Mouse (Mus musculus) forebrain, embryonic 11.5 days (tissue): ENCODE data around the gene Zfp36. TPM values are rescaled to one million over a fixed set of nuclear protein-coding genes. Genes with fewer than 3 reads are reported as not detected.
A peak's percentile ranks its signal among the peaks of the same experiment; 100 is the strongest.

Experiments used
- ATAC-seq: fragments of 200-750 bp; cut with Nextera tagmentation; replicated peaks from 2 replicates; pipeline ENCODE4 v1.8.0; 2017; ENCODE audit warnings: moderate TSS enrichment; ENCODE audit not compliant: low FRiP score
- DNase-seq: peaks from one replicate; pipeline ENCODE4 v3.0.0-alpha.2; 2017; ENCODE audit warnings: low spot score
- H3K27ac ChIP-seq: fragments of 300-500 bp; sonication (generic); 2 replicates; pipeline ENCODE4 v1.5.1; 2014; ENCODE audit warnings: low read depth, low read length
- H3K27me3 ChIP-seq: fragments of 300-500 bp; sonication (generic); 2 replicates; pipeline ENCODE4 v1.6.1; 2014; ENCODE audit warnings: mild to moderate bottlenecking, low read length, mixed read lengths; ENCODE audit not compliant: control insufficient read depth, insufficient read depth
- H3K36me3 ChIP-seq: fragments of 300-500 bp; sonication (generic); 2 replicates; pipeline ENCODE4 v1.6.1; 2014; ENCODE audit warnings: mild to moderate bottlenecking, low read length, moderate library complexity, mixed read lengths; ENCODE audit not compliant: control insufficient read depth, insufficient read depth
- H3K4me1 ChIP-seq: fragments of 300-500 bp; sonication (generic); replicated peaks from 2 replicates; pipeline ENCODE4 v1.6.1; 2014; ENCODE audit warnings: low read length, mixed read lengths; ENCODE audit not compliant: control insufficient read depth, insufficient read depth
- H3K4me2 ChIP-seq: fragments of 300-500 bp; sonication (generic); 2 replicates; pipeline ENCODE4 v1.6.1; 2014; ENCODE audit warnings: low read depth, mild to moderate bottlenecking, low read length, moderate library complexity, mixed read lengths; ENCODE audit not compliant: severe bottlenecking
- H3K4me3 ChIP-seq: fragments of 300-500 bp; sonication (generic); 2 replicates; pipeline ENCODE4 v1.5.1; 2014; ENCODE audit warnings: low read depth, low read length
- H3K9ac ChIP-seq: fragments of 300-500 bp; sonication (generic); 2 replicates; pipeline ENCODE4 v1.6.1; 2014; ENCODE audit warnings: low read length
- H3K9me3 ChIP-seq: fragments of 300-500 bp; sonication (generic); 2 replicates; pipeline ENCODE4 v1.6.1; 2016; ENCODE audit warnings: low read length, mixed read lengths; ENCODE audit not compliant: control insufficient read depth
- WGBS: fragments of 180-500 bp; shearing (Covaris S2); extraction: QIAGEN DNeasy Blood & Tissue Kit; methylation state at CpG from one replicate; pipeline ENCODE4 v1.1.7; 2014; 5-methylcytosine and 5-hydroxymethylcytosine counted together
- polyA plus RNA-seq: library from polyadenylated mRNA; unstranded; fragments of >200 nt; fragmentation: Nextera tagmentation; extraction: Ambion mirVana; gene quantifications from 2 replicates; pipeline ENCODE4 v1.2.1, GENCODE M21; 2014

The Zfp36 gene
- polyA plus RNA-seq, 1 experiment from 2014 or later, result 5.2 TPM

DNA sequence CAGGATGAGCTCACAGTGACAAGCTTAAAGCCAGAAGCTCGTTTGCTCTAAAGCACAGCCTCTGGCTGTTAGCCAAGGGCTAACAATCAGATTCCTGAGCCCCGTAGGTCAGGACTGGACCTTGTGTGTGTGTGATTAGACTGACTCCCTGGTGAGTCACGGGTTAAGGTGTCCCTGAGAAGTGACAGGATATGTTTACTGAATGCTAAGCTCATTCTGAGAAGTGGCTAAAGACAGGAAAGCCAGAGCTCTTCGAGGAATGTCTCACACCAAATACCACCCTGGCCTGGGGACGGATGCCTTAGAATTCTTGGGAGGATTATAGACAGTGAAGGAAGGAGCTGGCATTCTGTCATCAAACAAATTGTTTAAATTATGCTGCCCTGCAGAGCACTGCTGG, 22.1 kb downstream of the Zfp36 start:
- H3K4me1 ChIP-seq, result peaks cover 7% of the 10 kb centered on the region
- DNase-seq (no peak), ATAC-seq (peak; percentile 36)
- peaks cover 21% of the 10 kb centered on the region for H3K36me3 ChIP-seq
- no peaks in the 10 kb centered on the region for H3K27me3 ChIP-seq
- 0% methylated on average over 5 of the region's 5 CpGs for WGBS
- H3K4me3 ChIP-seq, result no peak overlapping the region
- H3K4me2 ChIP-seq, result no peak overlapping the region
- no peaks in the 10 kb centered on the region for H3K9me3 ChIP-seq
- peak overlapping the region; percentile 1; the same call in 1 of the 2 replicates for H3K27ac ChIP-seq
- H3K9ac ChIP-seq, result peak overlapping the region; percentile 0; the same call in 1 of the 2 replicates

DNA sequence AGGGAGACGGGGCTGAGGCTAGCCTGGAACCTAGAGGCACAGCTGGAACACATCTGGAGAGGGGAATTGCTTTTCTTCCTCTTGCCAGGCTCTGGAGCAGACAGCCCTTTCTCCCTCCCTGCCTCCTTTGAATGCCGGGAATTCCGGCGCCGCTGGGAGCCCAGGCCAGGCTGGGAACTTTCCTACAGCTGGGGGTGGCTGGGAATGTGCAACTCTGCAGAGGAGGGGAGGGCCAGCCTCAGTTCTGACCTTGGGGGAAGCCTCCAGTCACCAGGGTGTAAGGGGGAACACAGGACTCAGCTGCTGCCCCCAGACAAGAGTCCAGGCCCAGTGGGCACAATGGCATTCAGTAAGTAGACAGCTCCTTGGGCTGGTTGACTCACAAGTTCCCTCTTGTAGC, 23.1 kb downstream of the Zfp36 start:
- Histone ChIP-seq H3K4me3 (no peak overlapping the region), H3K27me3 (no peaks in the 10 kb centered on the region), H3K9me3 (no peaks in the 10 kb centered on the region), H3K4me2 (0 out of 2 replicates have a peak overlapping the region, but pooled peaks have one; percentile 8), H3K4me1 (peaks cover 7% of the 10 kb centered on the region), H3K9ac (no peak overlapping the region), H3K27ac (peak overlapping the region; percentile 1; the same call in 1 of the 2 replicates), H3K36me3 (peaks cover 23% of the 10 kb centered on the region)
- ATAC-seq (no peak), DNase-seq (peak; percentile 74)
- WGBS, result 6% methylated on average over 5 of the region's 5 CpGs

DNA sequence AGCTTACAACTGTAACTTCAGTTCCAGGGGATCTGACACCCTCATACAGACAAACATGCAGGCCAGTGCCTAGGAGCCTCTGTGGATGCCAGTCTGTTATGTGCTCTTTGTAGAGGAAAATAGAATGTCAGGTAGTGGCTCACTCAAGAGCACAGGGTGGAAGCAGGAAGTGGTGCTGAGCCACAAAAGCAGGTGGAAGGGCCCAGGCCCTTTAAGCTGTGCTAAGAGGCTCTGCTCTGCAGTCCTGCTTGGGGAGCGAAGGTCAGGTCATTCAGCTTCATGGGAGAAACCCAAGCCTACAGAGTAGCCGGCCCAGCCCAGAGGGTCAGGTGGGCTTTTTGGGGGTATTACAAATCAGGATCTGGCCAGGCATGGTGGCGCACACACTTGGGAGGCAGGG, 24.8 kb downstream of the Zfp36 start:
- no peak for DNase-seq
- Histone ChIP-seq H3K4me3 (no peak overlapping the region), H3K4me1 (peaks cover 13% of the 10 kb centered on the region), H3K9ac (no peak overlapping the region), H3K27me3 (no peaks in the 10 kb centered on the region), H3K27ac (no peak overlapping the region), H3K4me2 (no peak overlapping the region), H3K36me3 (peaks cover 10% of the 10 kb centered on the region), H3K9me3 (no peaks in the 10 kb centered on the region)
- WGBS, result 93% methylated on average over 3 of the region's 3 CpGs
- no peak for ATAC-seq

DNA sequence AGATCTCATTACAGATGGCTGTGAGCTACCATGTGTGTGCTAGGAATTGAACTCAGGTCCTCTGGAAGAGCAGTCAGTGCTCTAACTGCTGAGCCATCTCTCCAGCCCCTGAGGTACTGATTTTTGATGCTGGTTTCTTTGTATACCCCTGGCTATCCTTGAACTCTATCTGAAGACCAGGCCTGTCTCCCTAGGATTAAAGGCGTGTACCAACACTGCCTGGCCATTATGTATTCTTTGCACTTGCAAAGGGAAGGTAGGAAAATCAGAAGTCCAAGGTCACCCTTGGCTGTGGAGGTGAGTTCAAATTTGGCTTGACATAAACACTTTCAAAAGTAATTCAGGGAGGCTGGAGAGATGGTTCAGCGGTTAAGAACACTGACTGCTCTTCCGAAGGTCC, 25.5 kb downstream of the Zfp36 start:
- 93% methylated on average over 3 of the region's 3 CpGs for WGBS
- no peak overlapping the region for H3K27ac ChIP-seq
- H3K9ac ChIP-seq, result no peak overlapping the region
- DNase-seq (no peak), ATAC-seq (no peak)
- no peak overlapping the region for H3K4me2 ChIP-seq
- no peaks in the 10 kb centered on the region for H3K27me3 ChIP-seq
- no peak overlapping the region for H3K4me3 ChIP-seq
- H3K36me3 ChIP-seq, result peaks cover 9% of the 10 kb centered on the region
- no peaks in the 10 kb centered on the region for H3K9me3 ChIP-seq
- peaks cover 17% of the 10 kb centered on the region for H3K4me1 ChIP-seq

DNA sequence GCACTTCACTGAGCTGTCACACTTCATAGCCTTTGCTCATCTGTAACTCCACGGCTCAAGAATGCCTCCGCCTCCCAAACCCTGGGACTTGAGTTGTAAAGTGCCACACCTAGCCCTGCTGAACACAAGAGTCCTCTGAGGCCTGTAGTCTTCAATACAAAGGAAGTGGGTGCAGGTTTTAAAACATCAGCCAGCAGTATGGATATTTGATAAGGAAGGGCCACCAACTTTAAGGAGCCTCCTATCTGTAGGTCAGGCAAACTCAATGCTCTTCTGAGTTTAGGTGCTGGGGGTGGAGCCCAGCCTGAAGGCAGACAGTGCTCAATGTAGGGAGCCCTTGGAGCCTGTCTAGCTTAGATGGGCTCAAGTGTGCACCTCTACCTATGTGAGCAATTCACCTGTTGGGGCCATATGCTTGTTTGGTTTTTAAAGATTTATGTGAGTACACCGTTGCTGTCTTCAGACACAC, 25.9 kb downstream of the Zfp36 start:
- Histone ChIP-seq H3K4me3 (no peak overlapping the region), H3K27ac (no peak overlapping the region), H3K4me1 (peaks cover 17% of the 10 kb centered on the region), H3K9ac (no peak overlapping the region), H3K4me2 (no peak overlapping the region), H3K27me3 (no peaks in the 10 kb centered on the region), H3K9me3 (no peaks in the 10 kb centered on the region), H3K36me3 (peaks cover 9% of the 10 kb centered on the region)
- DNase-seq (no peak), ATAC-seq (no peak)
- 94% methylated on average over 3 of the region's 3 CpGs for WGBS

DNA sequence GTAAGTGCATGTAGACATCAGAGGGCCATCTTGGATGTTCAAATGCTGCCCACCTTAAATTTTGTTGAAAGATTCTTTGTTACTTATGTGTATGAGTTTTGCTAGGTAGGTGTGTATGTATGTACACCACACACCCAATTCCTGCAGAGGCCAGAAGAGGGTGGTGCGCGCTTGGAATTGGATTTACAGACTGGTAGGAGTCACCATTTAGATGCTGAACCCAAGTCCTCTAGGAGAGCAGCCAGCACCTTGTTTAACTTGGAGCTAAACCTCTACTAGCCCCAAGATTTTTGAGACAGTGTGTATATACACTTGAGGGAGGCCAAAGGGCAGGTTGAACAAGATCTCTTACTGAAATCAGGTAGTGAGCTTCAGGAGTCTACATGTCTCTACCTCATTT, 26.8 kb downstream of the Zfp36 start:
- Histone ChIP-seq H3K9ac (no peak overlapping the region), H3K9me3 (no peaks in the 10 kb centered on the region), H3K27me3 (no peaks in the 10 kb centered on the region), H3K4me2 (no peak overlapping the region), H3K4me1 (peaks cover 17% of the 10 kb centered on the region), H3K36me3 (peaks cover 9% of the 10 kb centered on the region), H3K4me3 (no peak overlapping the region; the same call in 1 of the 2 replicates), H3K27ac (no peak overlapping the region)
- ATAC-seq, result no peak
- DNase-seq, result no peak
- WGBS, result 94% methylated on average over 2 of the region's 2 CpGs

DNA sequence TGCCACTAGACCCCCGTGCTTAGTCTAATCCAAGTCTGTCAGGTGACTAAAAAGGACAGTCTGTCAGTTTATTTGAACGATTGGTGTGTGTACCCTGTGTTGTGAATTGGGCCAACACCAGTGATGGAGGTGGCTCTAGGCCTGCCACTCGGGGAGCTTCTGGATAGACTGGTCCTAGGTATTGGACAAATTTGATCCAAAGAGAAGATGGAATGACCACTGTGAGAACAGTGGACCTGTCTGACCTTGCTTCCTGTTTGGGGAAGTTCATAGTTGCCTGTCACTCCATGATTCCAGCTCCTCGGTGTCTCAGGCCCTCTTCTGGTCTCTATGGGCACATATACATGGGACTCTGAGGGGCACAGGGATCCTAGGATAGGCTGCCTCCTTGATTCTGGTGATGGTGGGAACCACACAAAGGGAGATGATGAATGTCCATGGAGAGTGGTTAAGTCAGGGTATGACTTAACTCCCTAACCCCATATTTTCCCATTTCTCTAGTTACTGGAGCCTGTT, 28.3 kb downstream of the Zfp36 start:
- Histone ChIP-seq H3K27ac (no peak overlapping the region), H3K4me3 (peak overlapping the region; percentile 93), H3K9me3 (no peaks in the 10 kb centered on the region), H3K36me3 (peaks cover 9% of the 10 kb centered on the region), H3K9ac (peak overlapping the region; percentile 85), H3K4me1 (peaks cover 9% of the 10 kb centered on the region), H3K27me3 (no peaks in the 10 kb centered on the region), H3K4me2 (peak overlapping the region; percentile 70)
- no peak for ATAC-seq
- no peak for DNase-seq
- 43% methylated on average over 4 of the region's 4 CpGs for WGBS

DNA sequence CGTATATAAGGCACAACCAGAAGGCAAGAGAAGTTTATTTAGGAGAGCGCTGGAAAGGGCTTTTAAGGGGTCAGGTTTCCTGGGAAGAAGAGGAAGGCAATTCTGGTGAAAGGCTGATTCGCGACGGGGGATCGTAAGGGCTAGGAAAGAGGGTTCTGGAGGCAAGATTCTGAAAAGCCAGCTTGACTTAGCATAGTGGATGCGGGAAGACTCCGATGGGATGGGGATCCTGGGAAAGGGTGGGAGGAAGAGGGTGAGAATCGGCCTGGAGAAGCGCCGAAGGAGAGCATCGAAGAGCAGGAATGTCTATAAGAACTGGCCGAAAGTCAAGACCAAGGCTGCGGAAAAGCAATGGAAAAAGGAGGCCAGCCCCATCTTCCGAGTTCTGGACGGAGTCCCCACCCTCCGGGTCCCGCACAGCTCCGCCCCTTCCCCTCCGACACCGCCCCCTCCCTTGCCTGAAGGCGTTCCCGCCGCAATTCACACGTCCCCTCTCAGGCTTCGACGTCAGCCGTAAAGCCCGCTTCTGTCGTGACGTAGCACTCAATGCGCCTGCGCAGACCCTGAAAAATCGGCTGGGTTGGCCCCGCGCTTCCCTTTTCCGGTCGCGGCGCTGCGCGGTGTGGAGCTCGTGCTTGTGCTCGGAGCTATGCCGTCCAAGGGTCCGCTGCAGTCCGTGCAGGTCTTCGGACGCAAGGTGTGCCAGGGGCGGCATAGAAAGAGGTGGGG, 29.7 kb downstream of the Zfp36 start, which contains the start of gene Rps16:
Gene Rps16, plus strand, starts transcription at position 498 of the 729 bp plus-strand sequence.
- under 1% methylated on average over 44 of the region's 50 CpGs for WGBS
- H3K36me3 ChIP-seq, result peaks cover 9% of the 10 kb centered on the region
- H3K9me3 ChIP-seq, result no peaks in the 10 kb centered on the region

More for the DNA sequence above, 29.7 kb downstream of the Zfp36 start, which contains the start of gene Rps16:
- no peaks in the 10 kb centered on the region for H3K27me3 ChIP-seq
- H3K4me3 ChIP-seq, result peak within 1 kb of the TSS; percentile 93
- H3K4me2 ChIP-seq, result peak within 1 kb of the TSS; percentile 70
- peak within 1 kb of the TSS; percentile 85 for H3K9ac ChIP-seq
- ATAC-seq (peak; percentile 94), DNase-seq (peak; percentile 99)
- H3K27ac ChIP-seq, result peak within 1 kb of the TSS; percentile 48; the same call in 1 of the 2 replicates
- H3K4me1 ChIP-seq, result peaks cover 9% of the 10 kb centered on the region
